Mouse (Mus musculus): ENCODE results near the gene Ccdc88c.

DNA sequence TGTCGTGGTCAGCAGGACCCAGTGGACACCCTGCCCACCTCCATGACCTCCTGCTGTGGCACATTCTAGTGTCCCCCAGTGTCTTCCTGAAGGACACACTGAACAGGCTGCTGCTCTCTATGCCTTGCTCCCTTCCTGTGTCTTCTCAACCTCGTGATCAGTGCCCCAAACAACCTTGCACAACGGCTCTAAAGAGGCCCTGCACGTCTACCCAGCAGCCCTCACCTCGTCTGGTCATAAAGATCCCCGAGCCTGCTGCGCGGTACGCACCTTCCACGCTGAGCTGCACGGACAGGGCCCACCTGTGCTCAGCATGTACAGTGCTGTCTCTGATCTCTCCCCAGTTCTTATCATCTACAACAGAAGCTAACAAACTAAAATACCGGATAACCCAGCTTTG, 82.9 kb downstream of the Ccdc88c start:
- TF ChIP-seq CTCF (IDR thresholded peaks at IDR 0.05; ENCODE audit: low read depth) = no peak
- no peak for TF ChIP-seq EP300 (IDR thresholded peaks at IDR 0.05; ENCODE audit: low read depth)

All from liver, embryonic 14.5 days (tissue).